Mouse (Mus musculus): ENCODE results near the gene Rras.

DNA sequence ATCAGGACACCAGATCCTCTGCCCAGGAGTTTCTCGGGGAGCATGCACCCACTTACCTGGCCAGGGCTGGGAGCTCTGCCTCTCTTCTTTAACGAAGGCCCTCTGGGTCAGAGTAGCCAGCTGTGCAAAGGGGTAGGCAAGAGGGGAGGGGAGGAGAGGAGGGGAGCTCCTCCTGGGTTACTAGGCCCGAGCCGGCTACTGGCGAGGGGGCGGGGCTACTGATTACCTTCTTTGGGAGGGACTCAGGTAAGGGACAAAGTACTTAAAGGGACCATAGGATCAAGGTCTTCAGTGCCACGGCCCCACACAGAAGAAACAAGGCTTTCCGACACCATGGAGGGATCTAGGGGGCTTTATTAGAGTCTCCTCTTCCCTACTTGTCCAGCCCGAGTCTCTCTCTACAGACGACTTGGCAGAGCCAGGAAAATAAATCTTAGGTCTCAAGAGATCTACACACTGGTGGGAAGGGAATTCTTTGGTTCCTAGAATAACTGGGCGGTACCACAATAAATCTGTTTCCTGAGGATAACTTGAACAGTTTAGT is 43.8 kb downstream of the Rras start:
- TF ChIP-seq CTCF (IDR thresholded peaks at IDR 0.05; ENCODE audit: low read depth, low read length) (no peak), GATA1 (IDR thresholded peaks at IDR 0.05; ENCODE audit: borderline replicate concordance, low read length) (no peak)
